Mouse (Mus musculus): ENCODE results near the gene Pabpc4.

The Pabpc4 gene

DNA sequence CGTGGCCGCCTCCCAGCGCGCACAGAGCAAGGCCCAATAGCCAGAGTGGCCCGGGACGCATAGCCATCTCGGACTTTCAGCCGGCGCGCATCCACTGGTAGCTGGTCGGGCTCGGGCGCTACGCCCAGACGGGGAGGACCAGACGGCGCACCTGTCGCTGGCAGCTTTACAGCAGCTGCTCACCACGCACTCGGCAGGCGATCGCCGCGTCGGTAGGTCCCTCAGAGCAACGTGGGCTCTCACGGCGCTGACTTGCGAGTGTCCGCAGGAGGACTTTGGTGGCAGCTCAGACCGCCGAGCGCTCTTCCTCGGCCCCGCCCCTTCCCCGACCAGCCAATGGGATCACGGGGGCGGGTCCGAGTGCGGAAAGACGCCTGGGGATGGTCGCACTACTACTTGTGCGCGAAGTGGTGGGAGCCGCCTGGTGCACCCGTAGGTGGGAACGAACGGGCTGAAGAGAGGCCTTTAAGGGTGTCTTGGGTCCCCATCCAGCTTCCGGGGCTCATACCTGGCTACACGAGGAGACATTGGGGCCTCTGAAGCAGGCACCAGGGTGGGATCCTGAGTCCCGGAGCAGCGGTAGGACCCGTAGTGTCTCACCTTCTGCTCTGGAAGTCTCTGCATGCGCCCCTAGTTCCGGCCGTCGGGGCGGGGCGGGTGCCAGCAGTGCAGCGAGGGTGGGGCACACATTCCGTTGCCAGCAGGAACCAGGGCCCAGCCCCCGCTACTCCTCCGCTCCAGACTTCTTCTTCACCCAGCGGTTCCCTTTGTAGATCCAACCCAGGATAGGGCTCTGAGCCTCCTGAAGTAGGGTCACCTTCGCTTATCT lies 80.7 kb downstream of the Pabpc4 start, which contains the start of gene Bmp8a:
Bmp8a (minus strand) TSS at position 611 of the 829 bp plus-strand sequence.
- DNase-seq (ENCODE audit: low spot score): peak; percentile 69

GRCm38 (mm10) chr4:123343471-123343789 lies 81.3 kb downstream of the Pabpc4 start:
- no peak for DNase-seq (ENCODE audit: low spot score)

All from testis, postnatal 14 days (tissue).